Mouse (Mus musculus) spleen, postnatal 36 days (tissue): ENCODE measurements at regions not wholly inside any gene's neighbourhood (a gene's known extent, or its start where the extent isn't known, plus 50 kb on each side); places are given as distances from the start of the nearest gene placed in this dataset.

ENCODE experiments used
- DNase-seq, 2 experiments: peaks; one replicate each; pipeline ENCODE4 v3.0.0; 2022; ENCODE audit warnings: low spot score in 2 of 2, mixed read lengths in 1 of 2

DNA sequence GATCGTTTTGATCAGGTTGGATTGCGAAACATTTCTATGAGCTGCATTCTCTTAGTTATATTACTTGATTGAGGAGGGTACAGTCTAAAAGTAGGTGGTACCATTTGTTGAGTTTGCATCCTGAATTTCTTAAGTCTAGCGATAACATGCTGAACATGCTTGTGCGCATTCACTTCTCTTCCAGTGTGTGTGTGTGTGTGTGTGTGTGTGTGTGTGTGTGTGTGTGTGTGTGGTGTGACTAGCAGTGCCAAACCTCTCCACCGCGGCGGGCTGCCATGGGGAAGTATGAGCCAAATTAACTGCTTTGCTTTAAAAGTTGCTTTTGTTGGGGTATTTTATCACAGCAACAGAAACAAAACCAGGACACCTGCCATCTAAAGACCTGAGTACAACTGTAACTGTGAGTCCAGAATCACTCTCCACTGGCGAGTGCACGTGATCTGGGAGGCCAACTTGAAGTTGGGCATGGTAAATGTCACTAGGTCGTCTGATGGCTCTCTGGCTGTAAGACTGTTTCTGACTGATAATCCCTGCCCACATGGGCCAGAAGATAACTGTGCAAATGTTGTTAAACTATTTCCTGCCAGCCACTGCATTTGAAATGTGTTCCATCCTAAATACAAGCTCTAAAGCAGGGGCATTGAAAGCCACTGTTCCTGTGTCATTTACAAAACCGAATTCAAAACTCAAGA is 273.3 kb upstream of the Ppargc1a start:
- DNase-seq = peak; percentile 40 to 65

GRCm38 (mm10) chr5:51839292-51839691 is 271.8 kb upstream of the Ppargc1a start:
- DNase-seq = no peak

- DNase-seq = no peak
Observed at GRCm38 (mm10) chr5:51830551-51830950, 263.0 kb upstream of the Ppargc1a start.

- no peak for DNase-seq
Observed at GRCm38 (mm10) chr5:51830015-51830414, 262.5 kb upstream of the Ppargc1a start.

DNA sequence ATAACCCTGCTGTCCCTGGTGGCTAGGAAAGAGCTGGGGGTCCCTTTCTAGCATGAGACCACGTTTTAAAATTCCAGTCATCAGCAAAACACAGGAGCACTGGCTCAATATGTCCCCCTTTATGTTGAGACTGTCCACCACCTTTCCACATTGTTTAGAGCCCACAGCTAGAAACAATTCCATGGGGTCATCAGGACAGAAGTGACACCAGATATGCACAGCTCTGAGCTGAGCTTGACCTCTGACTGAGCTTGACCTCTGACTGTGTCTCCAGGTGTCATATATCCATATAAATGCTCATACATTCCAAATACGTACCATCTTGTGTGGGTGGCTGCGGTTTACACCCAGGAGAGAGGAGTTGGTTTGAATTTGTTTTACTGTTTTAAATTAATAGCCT is 262.1 kb upstream of the Ppargc1a start:
- DNase-seq = no peak

- peak in 1 of 2 experiments; percentile 21 for DNase-seq
Observed at GRCm38 (mm10) chr5:51829020-51829419, 261.5 kb upstream of the Ppargc1a start.

- DNase-seq = no peak
Observed at GRCm38 (mm10) chr5:51826269-51826668, 258.7 kb upstream of the Ppargc1a start.

DNA sequence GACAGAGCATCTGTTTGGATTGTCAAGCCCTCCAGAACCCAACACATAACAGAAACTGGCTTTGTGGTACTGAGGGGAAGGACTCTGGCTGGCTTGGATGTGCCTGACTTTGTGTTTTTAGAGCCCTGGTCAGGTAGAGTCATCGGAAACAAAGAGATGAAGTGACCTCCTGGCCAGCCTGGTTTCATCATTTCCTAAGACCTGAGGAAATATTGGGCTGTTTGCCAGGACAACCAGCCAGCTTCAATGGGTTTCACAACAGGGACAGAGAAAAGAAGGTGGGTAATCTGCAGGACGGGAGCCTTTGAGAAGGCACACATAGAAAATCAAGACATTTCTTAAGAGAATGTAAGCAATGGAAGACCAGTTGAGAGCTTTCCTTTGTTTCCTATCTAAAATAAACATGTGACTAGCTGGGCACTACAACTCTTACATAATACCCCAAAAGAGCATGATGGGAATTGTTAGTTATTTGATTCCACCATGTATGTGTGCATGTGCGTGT is 258.1 kb upstream of the Ppargc1a start:
- DNase-seq = no peak

DNA sequence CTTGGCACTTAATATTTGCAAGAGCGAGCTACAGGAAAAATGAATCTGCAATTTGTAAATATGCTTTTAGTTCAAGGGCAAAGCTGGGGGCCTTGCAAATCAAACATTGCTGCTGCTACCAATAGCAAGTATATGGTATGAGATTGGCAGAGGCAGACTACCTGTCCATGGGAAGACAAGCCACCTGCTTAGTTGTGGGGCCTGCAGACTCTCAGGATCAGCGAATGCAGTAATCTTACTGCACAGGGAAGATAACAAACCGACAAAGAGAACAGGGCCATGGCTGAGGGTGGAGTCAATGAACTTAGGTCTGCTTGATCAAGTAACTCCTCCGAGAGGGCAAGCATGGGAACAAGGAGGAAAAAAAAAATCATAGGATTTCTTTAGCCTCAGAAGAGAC is 257.2 kb upstream of the Ppargc1a start:
- DNase-seq = peak; percentile 14 to 42

DNA sequence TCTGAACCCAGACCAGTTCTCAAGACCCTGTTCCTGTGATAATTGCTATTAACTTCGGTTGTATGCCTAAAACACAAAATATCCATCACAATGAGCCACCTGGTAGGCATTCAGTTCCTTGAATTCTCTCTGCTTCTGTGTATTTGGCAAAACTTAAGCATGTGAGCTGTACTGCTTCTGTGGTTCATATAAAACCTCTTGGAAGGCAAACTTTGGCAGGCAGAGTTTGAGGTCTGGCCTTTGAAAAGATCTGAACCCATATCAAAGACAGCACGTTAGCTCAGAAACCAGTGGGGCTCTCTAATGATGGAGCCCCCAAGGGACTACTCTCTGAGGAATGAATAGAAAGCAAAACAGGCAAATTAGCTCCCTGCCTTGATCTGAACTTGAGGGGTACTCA is 256.1 kb upstream of the Ppargc1a start:
- DNase-seq = no peak

DNA sequence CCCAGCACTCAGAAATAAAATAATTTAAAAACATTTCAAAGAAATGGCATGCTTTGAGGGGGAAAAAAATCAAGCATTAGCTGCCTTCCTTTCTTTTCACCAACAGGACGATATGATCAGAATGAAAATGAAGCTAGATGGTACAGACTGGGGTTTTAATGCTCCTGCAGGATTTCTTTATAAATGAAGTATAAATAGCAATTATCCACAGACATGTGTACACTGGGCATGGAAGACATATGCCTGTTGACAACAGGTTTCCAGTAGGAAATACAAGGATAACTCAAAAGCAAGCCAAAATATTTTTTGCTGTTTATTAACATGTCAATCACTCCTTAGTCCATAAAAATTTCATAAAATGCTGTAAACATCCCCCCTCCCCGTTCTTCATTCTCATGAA is 248.7 kb upstream of the Ppargc1a start:
- no peak for DNase-seq

GRCm38 (mm10) chr5:51811728-51812127 is 244.2 kb upstream of the Ppargc1a start:
- no peak for DNase-seq

GRCm38 (mm10) chr5:51801486-51801885 is 234.0 kb upstream of the Ppargc1a start:
- DNase-seq = no peak

GRCm38 (mm10) chr5:51799371-51800035 is 232.0 kb upstream of the Ppargc1a start:
- no peak for DNase-seq

DNA sequence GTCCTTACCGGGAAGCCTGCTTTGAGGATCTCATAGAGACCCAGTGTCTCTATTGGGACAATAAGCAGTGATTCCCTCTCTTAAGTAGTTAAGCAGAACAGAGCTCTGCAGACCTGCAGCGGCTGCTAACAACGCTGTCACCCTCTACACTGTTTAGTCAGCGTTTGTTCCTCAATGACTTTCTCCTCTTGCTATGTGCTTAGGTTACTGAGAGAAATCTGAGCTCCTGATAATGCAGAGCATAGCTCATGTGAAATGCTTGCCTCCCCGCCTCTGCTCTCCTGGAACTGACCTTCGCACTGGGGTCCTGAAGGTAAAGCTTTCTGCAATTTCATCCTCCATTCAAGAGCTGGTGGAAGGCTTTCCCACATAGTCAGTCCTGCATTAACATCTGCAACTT is 226.6 kb upstream of the Ppargc1a start:
- DNase-seq = no peak

GRCm38 (mm10) chr5:51792950-51793349 is 225.4 kb upstream of the Ppargc1a start:
- DNase-seq = no peak

- DNase-seq = no peak
Observed at GRCm38 (mm10) chr5:51788768-51789167, 221.2 kb upstream of the Ppargc1a start.

DNA sequence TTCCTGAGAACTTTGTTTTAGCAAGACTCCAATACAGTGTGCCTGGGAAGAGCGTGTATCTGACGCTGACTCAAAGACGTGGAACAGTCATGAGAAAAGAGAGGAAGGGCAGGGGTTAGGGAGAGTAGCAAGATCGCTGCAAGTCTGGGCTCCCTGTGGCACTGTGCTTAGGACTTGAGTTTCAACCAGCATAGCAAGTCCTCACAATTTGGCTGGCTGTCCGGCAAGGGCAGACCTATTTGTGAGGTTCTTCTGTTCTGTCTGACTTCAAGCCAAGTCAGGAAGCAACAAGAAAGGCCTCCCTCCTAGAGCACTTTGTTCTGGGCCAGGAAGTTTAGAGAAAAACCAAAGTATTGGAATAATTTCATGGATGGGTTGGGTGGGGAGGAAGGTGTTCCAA is 216.0 kb upstream of the Ppargc1a start:
- DNase-seq = no peak

DNA sequence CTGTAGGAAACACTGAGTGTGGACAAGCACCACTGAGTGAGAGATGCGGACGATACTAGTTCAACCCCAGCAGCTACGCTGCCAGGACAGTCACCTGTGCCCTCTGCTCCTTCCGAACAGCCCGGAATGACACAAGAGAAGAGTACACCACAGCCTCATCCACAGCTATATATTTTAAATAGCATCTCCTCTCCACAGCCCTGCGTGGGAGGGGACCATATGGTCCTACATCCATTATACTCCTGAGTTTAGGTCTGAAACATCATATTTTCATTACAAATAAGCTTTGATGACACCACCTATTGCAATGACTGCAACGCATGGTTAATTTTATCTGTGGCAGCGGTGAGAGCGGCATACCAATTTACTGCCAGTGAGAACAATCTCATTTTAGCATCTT is 215.6 kb upstream of the Ppargc1a start:
- DNase-seq = no peak

DNA sequence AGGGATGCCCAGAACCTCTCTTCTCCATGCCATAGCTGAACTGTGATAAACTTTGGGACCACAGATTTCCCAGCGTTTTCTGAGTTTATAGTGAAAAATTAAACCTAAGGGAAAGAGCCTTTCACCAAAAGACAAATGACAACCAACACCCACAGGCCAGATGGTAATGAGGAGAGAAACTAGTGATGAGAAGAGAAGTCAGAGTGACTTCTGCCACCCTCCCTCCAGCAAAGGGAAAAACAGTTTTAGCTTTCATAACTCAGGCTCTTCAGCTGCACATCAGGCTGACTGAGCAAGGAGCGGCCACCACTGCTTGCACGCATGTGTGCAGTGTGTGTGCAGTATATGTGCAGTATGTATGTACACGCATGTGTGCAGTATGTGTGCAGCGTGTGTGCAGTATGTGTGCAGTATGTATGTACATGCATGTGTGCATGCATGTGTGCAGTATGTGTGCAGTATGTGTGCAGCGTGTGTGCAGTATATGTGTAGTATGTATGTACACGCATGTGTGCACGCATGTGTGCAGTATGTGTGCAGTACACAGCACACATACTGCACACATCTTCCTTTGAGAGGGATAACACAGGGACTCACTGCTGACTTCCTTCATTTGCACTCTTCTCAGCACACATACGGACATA is 208.1 kb upstream of the Ppargc1a start:
- no peak for DNase-seq

DNA sequence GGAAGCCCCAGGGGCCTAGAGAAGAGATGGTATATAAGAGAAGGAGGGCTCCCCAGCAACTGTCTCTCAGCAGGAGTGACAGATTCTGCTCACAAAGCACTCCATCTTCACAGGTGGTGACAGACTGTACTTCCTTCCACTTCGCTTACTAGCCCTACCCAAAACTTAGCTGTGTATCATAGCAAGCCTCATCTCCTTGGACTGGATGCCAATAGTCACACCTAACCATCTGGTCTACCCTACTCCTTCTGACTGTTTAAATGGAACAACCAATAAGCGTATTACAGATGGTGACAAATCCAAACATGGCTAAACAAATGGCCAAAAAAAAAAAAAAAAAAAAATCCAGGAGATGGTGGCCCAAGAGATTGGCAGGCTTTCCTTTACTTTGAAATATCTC is 204.1 kb upstream of the Ppargc1a start:
- no peak for DNase-seq

DNA sequence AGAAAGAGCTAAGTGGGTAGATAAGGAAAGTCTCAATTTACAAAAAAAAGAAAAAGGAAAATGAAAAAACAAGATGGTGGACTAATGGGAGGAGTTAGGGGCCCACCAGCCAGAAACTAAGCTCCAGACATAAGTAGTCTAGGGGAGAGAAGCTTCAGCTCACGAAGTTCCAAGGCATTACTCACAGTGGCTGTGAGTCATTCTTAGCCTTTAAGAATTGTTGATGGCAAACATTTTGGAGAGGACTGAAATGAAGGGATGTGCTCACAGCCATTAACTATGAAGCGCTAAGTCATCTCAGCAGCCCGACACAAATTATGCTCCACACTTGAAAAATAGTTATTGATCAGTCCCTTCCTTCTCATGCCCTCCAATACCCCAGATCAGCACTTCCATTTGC is 198.6 kb upstream of the Ppargc1a start:
- no peak for DNase-seq

- DNase-seq = no peak
Observed at GRCm38 (mm10) chr5:51764416-51764815, 196.9 kb upstream of the Ppargc1a start.
